Mouse (Mus musculus) hindbrain, embryonic 10.5 days (tissue): ENCODE measurements at regions not wholly inside any gene's neighbourhood (a gene's known extent, or its start where the extent isn't known, plus 50 kb on each side); places are given as distances from the start of the nearest gene placed in this dataset.

Experiments used
- DNase-seq: peaks from one replicate; pipeline ENCODE4 v3.0.0-alpha.2; 2017; ENCODE audit warnings: low spot score
- H3K27ac ChIP-seq: fragments of 300-500 bp; sonication (generic); 2 replicates; pipeline ENCODE4 v1.5.1; 2016; ENCODE audit warnings: mild to moderate bottlenecking, moderate library complexity
- H3K27me3 ChIP-seq: fragments of 300-500 bp; sonication (generic); 2 replicates; pipeline ENCODE4 v1.6.1; 2016; ENCODE audit warnings: mild to moderate bottlenecking; ENCODE audit not compliant: poor library complexity, insufficient read depth, severe bottlenecking
- H3K36me3 ChIP-seq: fragments of 300-500 bp; sonication (generic); 2 replicates; pipeline ENCODE4 v1.6.1; 2016; ENCODE audit warnings: mild to moderate bottlenecking, moderate library complexity
- H3K4me1 ChIP-seq: fragments of 300-500 bp; sonication (generic); replicated peaks from 2 replicates; pipeline ENCODE4 v1.6.1; 2016; ENCODE audit warnings: mild to moderate bottlenecking
- H3K4me3 ChIP-seq: fragments of 300-500 bp; sonication (generic); 2 replicates; pipeline ENCODE4 v1.5.1; 2016; ENCODE audit warnings: mild to moderate bottlenecking, moderate library complexity
- H3K9me3 ChIP-seq: fragments of 300-500 bp; sonication (generic); 2 replicates; pipeline ENCODE4 v1.6.1; 2016; ENCODE audit warnings: mild to moderate bottlenecking, moderate library complexity
- WGBS: fragments of 180-500 bp; shearing (Covaris S2); methylation state at CpG from one replicate; pipeline ENCODE4 v1.1.7; 2016; 5-methylcytosine and 5-hydroxymethylcytosine counted together

GRCm38 (mm10) chrX:70261360-70261759, 103.5 kb downstream of the Ids start:
- H3K27ac ChIP-seq, result no peak overlapping the region
- no peaks in the 10 kb centered on the region for H3K4me1 ChIP-seq
- no peak for DNase-seq
- no peaks in the 10 kb centered on the region for H3K9me3 ChIP-seq
- H3K27me3 ChIP-seq, result no peaks in the 10 kb centered on the region
- whole genome bisulfite sequencing, result 71% methylated on average over 1 of the region's 1 CpGs
- H3K36me3 ChIP-seq, result no peaks in the 10 kb centered on the region
- H3K4me3 ChIP-seq, result no peak overlapping the region

- Histone ChIP-seq H3K9me3 (no peaks in the 10 kb centered on the region), H3K27ac (no peak overlapping the region), H3K4me3 (no peak overlapping the region), H3K4me1 (no peaks in the 10 kb centered on the region), H3K27me3 (no peaks in the 10 kb centered on the region), H3K36me3 (no peaks in the 10 kb centered on the region)
- DNase-seq, result no peak
- WGBS, result 76% methylated on average over 1 of the region's 1 CpGs
Observed at GRCm38 (mm10) chrX:70216011-70216410, 148.9 kb downstream of the Ids start.

- H3K36me3 ChIP-seq, result no peaks in the 10 kb centered on the region
- H3K9me3 ChIP-seq, result no peaks in the 10 kb centered on the region
- H3K4me1 ChIP-seq, result no peaks in the 10 kb centered on the region
- 77% methylated on average over 1 of the region's 1 CpGs for WGBS
- H3K27me3 ChIP-seq, result no peaks in the 10 kb centered on the region
- no peak overlapping the region for H3K27ac ChIP-seq
- no peak for DNase-seq
- no peak overlapping the region for H3K4me3 ChIP-seq
Observed at GRCm38 (mm10) chrX:70184427-70185090, 180.3 kb downstream of the Ids start.

GRCm38 (mm10) chrX:70169737-70170136, 195.1 kb downstream of the Ids start:
- DNase-seq, result no peak
- no peaks in the 10 kb centered on the region for H3K4me1 ChIP-seq
- no peaks in the 10 kb centered on the region for H3K36me3 ChIP-seq
- H3K27me3 ChIP-seq, result no peaks in the 10 kb centered on the region
- H3K4me3 ChIP-seq, result no peak overlapping the region
- H3K9me3 ChIP-seq, result no peaks in the 10 kb centered on the region
- no peak overlapping the region for H3K27ac ChIP-seq
- 71% methylated on average over 2 of the region's 2 CpGs for WGBS

GRCm38 (mm10) chrX:70161011-70161410, 203.9 kb downstream of the Ids start:
- 19% methylated on average over 4 of the region's 4 CpGs for WGBS
- peak; percentile 8 for DNase-seq
- H3K4me3 ChIP-seq, result no peak overlapping the region

More at GRCm38 (mm10) chrX:70161011-70161410, 203.9 kb downstream of the Ids start:
- H3K27me3 ChIP-seq, result no peaks in the 10 kb centered on the region
- H3K9me3 ChIP-seq, result no peaks in the 10 kb centered on the region
- H3K4me1 ChIP-seq, result no peaks in the 10 kb centered on the region
- no peak overlapping the region for H3K27ac ChIP-seq
- no peaks in the 10 kb centered on the region for H3K36me3 ChIP-seq
